Mouse (Mus musculus) ES-E14 (cell line): Measurements from ENCODE around the gene Otp.

ENCODE experiments used
- CHD2 ChIP-seq: IDR thresholded peaks from 2 replicates; pipeline ENCODE4 v1.6.1; 2014; ENCODE audit warnings: mild to moderate bottlenecking, low read depth, low read length, inconsistent platforms
- ZNF384 ChIP-seq: IDR thresholded peaks from 2 replicates; pipeline ENCODE4 v1.6.1; 2012; ENCODE audit warnings: low read depth, low read length, inconsistent platforms

GRCm38 (mm10) chr13:94867772-94868171 lies 7.6 kb upstream of the Otp start:
- TF ChIP-seq ZNF384 (no peak), CHD2 (no peak)
